Mouse (Mus musculus): ENCODE measurements around the gene Spc24.
"Not testable (repeated sequence)": the region's sequence is repeated elsewhere in the genome, so short reads cannot be mapped to it uniquely, and the experiment has no call there.

Spc24 gene

DNA sequence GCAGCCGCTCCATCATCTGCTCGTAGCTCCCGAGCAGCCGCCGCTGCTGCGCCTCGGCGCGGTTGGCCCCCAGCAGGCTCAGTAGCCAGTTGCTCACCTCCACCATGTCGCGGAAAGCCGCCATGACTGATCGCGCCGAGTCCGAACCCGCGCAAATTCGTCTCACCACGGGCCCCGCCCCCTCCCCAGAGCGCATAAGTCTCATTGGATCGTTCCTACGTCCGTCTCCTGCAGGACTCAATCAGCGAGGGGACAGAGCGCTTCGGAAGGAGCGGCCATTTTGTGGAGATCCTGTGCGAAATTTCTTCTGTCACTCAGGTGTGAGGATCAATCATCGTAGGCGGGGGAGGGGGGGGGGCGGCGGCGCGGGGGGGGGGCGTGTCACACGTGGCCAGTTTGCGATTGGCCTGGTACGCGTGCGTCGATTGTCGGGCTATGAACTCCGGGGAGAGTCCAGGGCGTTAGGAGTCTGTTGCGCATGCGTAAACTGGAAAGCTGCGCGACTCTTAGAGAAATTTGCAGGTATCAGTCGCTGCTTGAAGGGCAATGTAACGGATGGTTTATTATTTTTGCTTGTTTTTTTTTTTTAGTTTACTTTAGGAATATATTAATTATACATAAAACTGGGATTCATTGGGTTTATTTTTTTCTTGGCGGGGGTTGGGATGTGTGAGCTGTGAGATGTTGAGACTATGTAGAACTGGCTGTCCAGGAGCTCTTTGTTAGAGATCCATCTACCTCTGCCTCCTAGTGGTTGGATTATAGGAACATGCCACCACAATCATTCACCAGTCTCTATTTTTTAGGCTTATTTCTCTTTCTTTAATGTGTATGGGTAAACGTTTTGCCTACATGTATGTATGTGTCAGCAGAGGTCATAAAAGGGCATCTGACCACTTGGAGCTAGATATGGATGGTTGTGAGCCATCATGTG, at the start of gene Spc24:
Gene Spc24 (minus strand): TSS at position 149 of the 934 bp plus-strand sequence.
- peak; percentile 99 for DNase-seq (ENCODE audit: low read depth, low spot score)

GRCm38 (mm10) chr9:21808561-21808960, 48.5 kb upstream of the Spc24 start:
- DNase-seq (ENCODE audit: low read depth, low spot score): peak; percentile 56

DNA sequence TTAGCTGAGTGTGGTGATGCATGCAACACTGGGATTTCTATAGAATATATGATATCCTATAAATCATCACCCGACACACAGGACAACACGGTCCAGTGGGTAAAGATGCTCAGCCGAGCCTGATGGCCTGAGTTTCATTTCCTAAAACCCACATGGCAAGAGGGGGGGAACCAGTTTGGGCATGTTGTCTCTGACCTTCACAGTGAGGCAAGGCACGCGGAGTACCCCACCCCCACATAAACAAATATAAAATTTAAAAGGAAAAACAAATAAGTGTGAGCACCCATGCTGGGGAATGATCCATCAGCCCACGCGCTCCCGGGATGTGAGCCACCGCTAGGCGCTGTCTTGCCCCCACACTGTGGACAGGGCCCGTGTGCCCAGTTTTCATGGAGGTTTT, 46.9 kb upstream of the Spc24 start:
- DNase-seq (ENCODE audit: low read depth, low spot score): no peak

GRCm38 (mm10) chr9:21806363-21806762, 46.3 kb upstream of the Spc24 start:
- DNase-seq (ENCODE audit: low read depth, low spot score): no peak

GRCm38 (mm10) chr9:21803986-21804644, 44.0 kb upstream of the Spc24 start:
- DNase-seq (ENCODE audit: low read depth, low spot score): peak; percentile 84

- no peak for DNase-seq (ENCODE audit: low read depth, low spot score)
Measured at GRCm38 (mm10) chr9:21801591-21801990, 41.5 kb upstream of the Spc24 start.

DNA sequence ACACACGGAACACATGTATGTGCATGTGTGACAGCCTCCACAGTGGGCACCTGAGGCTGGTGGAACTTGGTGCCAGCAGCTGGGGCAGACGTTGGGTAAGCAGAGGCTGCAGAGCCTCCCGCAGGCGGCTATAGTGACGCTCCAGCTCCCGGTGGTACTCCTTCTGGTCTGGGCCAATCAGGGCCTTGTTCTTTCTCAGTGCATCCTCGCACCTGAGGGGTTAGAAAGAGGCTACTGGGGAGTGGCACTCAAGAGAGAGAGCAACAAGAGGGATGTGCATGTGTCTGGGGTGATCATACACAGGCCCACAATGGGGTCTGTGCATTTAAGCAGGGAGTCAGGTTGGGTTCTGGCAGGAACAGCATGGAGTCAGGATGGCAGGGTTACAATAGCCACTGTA, 41.0 kb upstream of the Spc24 start:
- DNase-seq (ENCODE audit: low read depth, low spot score): no peak

- DNase-seq (ENCODE audit: low read depth, low spot score): peak; percentile 62
Measured at GRCm38 (mm10) chr9:21799010-21799350, 38.9 kb upstream of the Spc24 start.

DNA sequence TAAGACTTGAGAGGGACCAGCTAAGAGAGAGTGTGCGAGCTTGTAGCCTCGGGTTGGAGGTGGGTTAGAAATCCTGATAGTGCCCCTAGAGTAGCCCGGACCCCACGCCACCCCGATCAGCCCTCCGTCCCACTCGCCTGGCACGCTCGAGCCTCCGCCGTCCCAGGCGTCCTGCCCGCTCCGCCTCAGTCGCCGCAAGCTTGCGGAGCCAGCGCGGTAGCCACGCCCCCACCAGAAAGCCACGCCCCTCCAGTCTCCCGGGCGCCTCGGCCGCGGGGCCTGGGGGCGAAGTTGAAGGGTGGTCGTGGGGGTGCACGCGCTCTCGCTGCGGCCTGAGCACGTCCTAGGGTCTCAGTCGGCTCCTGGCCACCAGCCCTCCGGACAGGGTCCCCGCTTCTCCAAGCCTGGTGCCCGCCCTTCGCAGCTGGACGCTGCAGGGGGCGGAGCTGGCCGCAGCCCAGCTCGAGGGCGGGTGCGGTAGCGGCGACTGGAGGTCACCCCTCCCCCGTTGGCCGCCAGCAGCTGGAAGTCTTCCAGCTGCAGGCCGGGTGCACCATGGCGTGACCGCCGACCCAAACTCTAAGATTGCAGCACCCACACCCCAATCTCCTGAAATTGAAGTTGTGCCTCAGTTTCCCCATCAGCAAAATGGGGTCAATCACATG, 38.4 kb upstream of the Spc24 start, which contains the start of gene Kank2:
Gene Kank2 (minus strand): TSS at position 400 of the 665 bp plus-strand sequence.
- peak; percentile 76 for DNase-seq (ENCODE audit: low read depth, low spot score)

DNA sequence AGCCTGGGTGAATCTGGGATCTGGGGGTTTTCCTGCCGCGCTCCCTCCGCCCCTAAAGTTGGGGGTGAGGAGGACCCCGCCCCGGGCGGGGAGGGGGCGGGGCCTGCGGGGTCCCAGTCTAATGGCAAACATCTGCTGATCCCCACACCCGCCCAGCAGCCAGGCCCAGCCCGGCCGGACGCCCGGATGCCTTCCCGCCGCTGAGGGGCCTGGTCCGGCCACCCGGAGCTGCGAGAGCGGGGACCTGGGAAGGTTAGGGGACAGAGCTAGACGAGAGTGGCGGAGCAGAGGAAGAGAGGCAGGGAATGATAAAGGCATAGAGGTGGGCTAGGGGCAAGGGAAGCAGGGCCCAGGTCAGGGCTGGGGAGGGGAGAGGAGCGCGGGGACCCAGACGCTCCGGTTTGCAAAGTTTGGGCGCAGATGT, 37.8 kb upstream of the Spc24 start:
- DNase-seq (ENCODE audit: low read depth, low spot score): peak; percentile 48

DNA sequence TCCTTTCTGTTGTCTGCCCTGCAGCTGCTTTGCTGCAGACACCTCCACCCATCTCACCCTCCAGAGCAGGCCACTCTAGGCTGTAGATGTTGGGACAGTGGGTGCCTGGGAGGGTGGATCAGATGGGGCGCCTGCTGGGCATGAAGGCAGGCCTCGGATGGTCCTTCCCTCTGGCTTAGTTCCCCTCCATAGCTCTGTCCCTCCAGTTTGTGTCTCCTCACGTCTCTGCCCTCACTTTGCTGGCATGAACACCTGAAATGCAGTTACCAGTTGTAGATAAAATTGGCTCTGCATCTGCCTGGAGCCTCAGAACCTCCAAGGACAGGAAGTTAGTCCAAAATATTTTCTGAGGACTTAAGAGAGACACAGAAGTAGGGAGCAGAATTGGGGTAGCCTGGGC, 36.8 kb upstream of the Spc24 start:
- DNase-seq (ENCODE audit: low read depth, low spot score): no peak

DNA sequence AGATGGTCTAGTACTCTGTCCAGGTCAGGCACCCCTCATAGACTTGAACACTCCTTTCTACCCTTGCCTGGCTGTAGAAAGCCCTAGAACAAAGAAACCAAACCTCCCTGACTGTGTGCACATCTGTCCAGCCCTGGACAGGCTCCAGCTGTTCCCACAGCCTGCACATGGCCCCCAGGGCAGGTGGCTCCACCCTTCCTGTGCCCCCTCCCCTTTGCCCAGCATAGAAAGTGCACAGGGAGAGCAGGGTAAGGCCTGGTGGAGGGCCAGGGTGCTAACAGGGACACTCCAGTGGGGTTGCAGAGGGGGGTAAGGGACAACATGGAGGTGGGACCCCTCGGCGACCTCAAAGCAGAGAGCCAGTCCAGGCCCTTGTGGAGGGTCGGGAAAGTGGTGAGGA, 36.2 kb upstream of the Spc24 start:
- no peak for DNase-seq (ENCODE audit: low read depth, low spot score)

DNA sequence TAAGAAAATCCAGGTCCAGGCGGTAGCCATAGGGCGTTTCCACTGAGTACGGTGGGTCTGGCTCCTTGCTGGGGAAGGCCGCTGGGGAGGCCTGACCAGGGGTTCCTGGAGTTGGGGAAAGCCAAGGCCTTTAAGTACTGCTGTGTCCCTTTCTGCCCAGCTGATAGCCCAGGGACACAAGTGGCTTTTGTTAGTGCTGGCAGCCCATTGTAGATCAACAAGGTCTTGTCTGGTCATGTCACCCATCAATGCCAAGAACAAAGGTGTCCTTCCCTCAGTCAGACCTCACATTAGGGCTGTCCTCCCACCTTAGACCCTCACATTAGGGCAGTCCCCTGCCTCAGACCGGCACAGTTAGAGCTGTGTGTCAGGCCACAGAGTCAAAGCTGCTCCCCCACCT, 35.5 kb upstream of the Spc24 start:
- no peak for DNase-seq (ENCODE audit: low read depth, low spot score)

DNA sequence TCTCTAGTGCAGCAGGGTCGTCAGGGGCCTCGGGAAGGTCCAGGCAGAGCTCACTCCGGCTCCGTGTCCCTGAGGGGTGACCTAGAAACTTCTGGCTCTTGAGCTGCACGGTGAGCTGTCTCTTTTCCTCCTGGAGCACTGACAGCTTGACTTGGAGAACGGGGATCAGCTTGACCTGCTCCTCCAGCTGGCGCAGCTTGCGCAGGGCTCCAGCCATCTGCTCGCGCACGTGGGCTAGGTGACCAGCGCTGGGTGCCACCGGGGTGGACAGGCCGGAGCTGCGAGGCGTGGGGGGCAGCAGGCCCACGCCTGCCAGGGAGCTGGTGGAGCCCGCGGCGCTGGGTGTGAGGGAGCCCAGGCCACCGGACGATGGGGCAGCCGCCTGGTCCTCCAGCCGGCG, 34.8 kb upstream of the Spc24 start:
- DNase-seq (ENCODE audit: low read depth, low spot score): no peak

GRCm38 (mm10) chr9:21794344-21794834, 34.3 kb upstream of the Spc24 start:
- no peak for DNase-seq (ENCODE audit: low read depth, low spot score)

DNA sequence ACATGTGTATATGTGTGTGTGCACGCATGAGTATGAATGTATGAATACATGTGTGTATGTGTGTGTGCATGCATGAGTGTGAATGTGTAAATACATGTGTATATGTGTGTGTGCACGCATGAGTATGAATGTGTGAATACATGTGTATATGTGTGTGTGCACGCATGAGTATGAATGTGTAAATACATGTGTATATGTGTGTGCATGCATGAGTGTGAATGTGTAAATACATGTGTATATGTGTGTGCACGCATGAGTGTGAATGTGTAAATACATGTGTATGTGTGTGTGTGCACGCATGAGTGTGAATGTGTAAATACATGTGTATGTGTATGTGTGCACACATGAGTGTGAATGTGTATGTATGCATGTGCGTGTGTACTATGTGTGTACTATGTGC, 33.4 kb upstream of the Spc24 start:
- not testable (repeated sequence) for DNase-seq (ENCODE audit: low read depth, low spot score)

DNA sequence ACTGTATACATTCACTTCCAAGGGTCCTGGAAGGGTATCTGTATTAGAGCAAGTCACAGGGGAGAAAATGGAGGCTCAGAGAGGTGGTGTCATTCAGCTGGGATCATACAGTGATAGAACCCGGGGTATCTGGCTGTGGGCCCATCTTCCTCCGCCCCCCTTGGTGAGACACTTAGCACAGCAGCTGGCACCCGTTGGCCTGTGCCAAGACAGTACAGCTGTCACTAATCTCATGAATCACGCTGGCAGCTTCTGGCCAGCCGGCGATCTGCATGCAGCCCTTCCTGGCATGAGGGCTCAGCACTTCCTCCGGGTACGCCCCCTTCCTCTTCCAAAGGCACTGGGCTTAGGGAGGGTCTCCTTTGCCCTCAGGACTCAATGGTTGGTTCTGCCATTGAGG, 32.5 kb upstream of the Spc24 start:
- DNase-seq (ENCODE audit: low read depth, low spot score): no peak

DNA sequence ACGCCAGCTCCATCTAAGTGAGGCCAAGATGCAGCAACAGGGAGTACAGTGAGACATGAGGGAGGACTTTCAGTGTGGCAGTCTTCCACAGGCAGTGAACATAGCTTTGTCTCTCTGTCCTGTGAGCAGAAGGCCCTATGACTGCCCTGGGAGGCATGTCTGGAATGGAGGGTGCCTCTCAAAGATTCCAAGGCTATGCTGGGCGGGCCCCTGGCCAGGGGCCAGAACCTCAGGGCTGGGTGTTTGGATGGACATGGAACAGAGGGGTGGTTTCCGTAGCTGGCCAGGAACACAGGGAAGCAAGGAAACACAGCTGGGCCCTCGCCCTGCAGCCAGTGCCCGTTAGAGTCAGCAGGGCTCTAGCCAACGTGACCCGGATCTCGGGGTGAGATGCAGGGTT, 31.8 kb upstream of the Spc24 start:
- DNase-seq (ENCODE audit: low read depth, low spot score): no peak

- DNase-seq (ENCODE audit: low read depth, low spot score): no peak
Measured at GRCm38 (mm10) chr9:21788234-21788633, 28.1 kb upstream of the Spc24 start.

DNA sequence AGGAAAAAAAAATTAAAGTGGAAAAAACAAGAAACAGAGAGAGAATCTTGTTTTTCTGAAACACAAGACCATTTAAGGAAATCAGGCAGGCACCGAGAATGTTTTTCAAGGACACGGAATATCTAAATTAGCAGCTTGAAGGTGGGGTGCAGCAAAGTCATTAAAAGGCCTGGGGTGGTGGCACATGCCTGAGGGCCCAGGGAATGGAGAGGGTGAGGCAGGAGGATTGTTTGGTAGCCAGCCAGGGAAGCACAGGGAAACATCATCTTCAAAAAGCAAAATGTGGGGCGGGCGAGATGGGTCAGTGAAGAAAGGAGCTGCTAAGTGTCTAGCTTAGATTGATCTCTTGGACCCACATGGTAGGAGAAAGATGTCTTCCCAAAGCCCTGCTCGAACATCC, 27.6 kb upstream of the Spc24 start:
- DNase-seq (ENCODE audit: low read depth, low spot score): no peak

DNA sequence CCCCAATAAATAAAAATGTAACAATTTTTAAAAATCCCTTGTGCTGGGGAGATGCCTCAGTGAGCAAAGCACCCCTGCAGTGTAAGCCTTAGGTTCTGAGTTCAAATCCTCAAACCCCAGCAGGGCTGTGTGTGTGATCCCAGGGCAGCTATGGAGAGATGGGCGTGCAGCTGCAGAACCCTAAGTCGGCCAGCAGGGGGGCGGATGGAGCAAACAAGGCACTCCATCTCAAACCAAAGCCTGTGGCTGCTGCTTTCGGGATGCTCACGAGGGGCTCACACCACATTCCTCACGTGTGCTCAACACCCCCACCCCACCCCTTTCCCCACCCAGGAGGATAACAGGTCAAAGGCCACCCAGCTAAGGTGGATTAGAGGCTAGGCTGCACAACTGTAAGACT, 26.8 kb upstream of the Spc24 start:
- peak; percentile 93 for DNase-seq (ENCODE audit: low read depth, low spot score)

DNA sequence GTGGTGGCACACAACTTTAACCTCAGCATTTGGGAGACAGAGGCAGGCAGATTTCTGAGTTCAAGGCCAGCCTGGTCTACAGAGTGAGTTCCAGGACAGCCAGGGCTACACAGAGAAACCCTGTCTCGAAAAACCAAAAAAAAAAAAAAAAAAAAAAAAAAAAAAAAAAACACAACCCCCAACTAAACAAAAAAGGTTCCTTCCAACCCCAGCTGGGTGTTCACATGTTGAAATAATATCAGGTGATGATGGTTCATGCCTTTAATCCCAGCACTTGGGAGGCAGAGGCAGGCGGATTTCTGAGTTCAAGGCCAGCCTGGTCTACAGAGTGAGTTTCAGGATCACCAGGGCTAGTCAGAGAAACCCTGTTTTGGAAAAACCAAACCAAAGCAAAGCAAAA, 26.2 kb upstream of the Spc24 start:
- DNase-seq (ENCODE audit: low read depth, low spot score): not testable (repeated sequence)

Measured in ES-CJ7 (cell line).